Mouse (Mus musculus): Measurements from ENCODE around the gene Ntn4.

DNA sequence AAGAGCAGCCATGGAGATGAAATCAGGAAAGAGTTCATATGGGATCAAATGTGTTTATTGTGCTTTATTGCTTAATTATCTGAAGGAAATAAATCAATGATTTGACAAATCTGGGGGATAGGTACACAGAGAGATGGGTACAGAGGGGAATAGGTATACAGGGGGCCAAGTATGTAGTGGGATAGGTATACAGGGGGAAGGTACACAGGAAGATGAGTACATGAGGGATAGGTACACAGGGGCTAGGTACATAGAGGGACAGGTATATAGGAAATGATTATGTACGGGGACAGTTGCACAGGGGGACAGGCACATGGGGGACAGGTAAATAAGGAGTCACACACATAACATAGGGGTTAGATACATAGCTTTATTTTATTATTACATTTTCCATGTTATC lies 29.6 kb upstream of the Ntn4 start:
- TF ChIP-seq CTCF (IDR thresholded peaks at IDR 0.05; ENCODE audit: borderline replicate concordance, extremely low read depth, insufficient read depth, insufficient read length) (no peak), POLR2A (IDR thresholded peaks at IDR 0.05; ENCODE audit: borderline replicate concordance, extremely low read depth, insufficient read depth, insufficient read length, poor library complexity, severe bottlenecking) (no peak)
